Mouse (Mus musculus) forebrain, embryonic 11.5 days (tissue): ENCODE data around the gene Rpgrip1l. TPM values are rescaled to one million over a fixed set of nuclear protein-coding genes. Genes with fewer than 3 reads are reported as not detected.

Experiments used
- ATAC-seq: fragments of 200-750 bp; cut with Nextera tagmentation; replicated peaks from 2 replicates; pipeline ENCODE4 v1.8.0; 2017; ENCODE audit warnings: moderate TSS enrichment; ENCODE audit not compliant: low FRiP score
- DNase-seq: peaks from one replicate; pipeline ENCODE4 v3.0.0-alpha.2; 2017; ENCODE audit warnings: low spot score
- H3K27ac ChIP-seq: fragments of 300-500 bp; sonication (generic); 2 replicates; pipeline ENCODE4 v1.5.1; 2014; ENCODE audit warnings: low read depth, low read length
- H3K27me3 ChIP-seq: fragments of 300-500 bp; sonication (generic); 2 replicates; pipeline ENCODE4 v1.6.1; 2014; ENCODE audit warnings: mild to moderate bottlenecking, low read length, mixed read lengths; ENCODE audit not compliant: control insufficient read depth, insufficient read depth
- H3K36me3 ChIP-seq: fragments of 300-500 bp; sonication (generic); 2 replicates; pipeline ENCODE4 v1.6.1; 2014; ENCODE audit warnings: mild to moderate bottlenecking, low read length, moderate library complexity, mixed read lengths; ENCODE audit not compliant: control insufficient read depth, insufficient read depth
- H3K4me1 ChIP-seq: fragments of 300-500 bp; sonication (generic); replicated peaks from 2 replicates; pipeline ENCODE4 v1.6.1; 2014; ENCODE audit warnings: low read length, mixed read lengths; ENCODE audit not compliant: control insufficient read depth, insufficient read depth
- H3K4me2 ChIP-seq: fragments of 300-500 bp; sonication (generic); 2 replicates; pipeline ENCODE4 v1.6.1; 2014; ENCODE audit warnings: low read depth, mild to moderate bottlenecking, low read length, moderate library complexity, mixed read lengths; ENCODE audit not compliant: severe bottlenecking
- H3K4me3 ChIP-seq: fragments of 300-500 bp; sonication (generic); 2 replicates; pipeline ENCODE4 v1.5.1; 2014; ENCODE audit warnings: low read depth, low read length
- H3K9ac ChIP-seq: fragments of 300-500 bp; sonication (generic); 2 replicates; pipeline ENCODE4 v1.6.1; 2014; ENCODE audit warnings: low read length
- H3K9me3 ChIP-seq: fragments of 300-500 bp; sonication (generic); 2 replicates; pipeline ENCODE4 v1.6.1; 2016; ENCODE audit warnings: low read length, mixed read lengths; ENCODE audit not compliant: control insufficient read depth
- WGBS: fragments of 180-500 bp; shearing (Covaris S2); extraction: QIAGEN DNeasy Blood & Tissue Kit; methylation state at CpG from one replicate; pipeline ENCODE4 v1.1.7; 2014; 5-methylcytosine and 5-hydroxymethylcytosine counted together
- polyA plus RNA-seq: library from polyadenylated mRNA; unstranded; fragments of >200 nt; fragmentation: Nextera tagmentation; extraction: Ambion mirVana; gene quantifications from 2 replicates; pipeline ENCODE4 v1.2.1, GENCODE M21; 2014

Gene Rpgrip1l
- polyA plus RNA-seq, 1 experiment from 2014 or later = 13.7 TPM

GRCm38 (mm10) chr8:91245821-91246454, 67.1 kb downstream of the Rpgrip1l start:
- no peak for DNase-seq

DNA sequence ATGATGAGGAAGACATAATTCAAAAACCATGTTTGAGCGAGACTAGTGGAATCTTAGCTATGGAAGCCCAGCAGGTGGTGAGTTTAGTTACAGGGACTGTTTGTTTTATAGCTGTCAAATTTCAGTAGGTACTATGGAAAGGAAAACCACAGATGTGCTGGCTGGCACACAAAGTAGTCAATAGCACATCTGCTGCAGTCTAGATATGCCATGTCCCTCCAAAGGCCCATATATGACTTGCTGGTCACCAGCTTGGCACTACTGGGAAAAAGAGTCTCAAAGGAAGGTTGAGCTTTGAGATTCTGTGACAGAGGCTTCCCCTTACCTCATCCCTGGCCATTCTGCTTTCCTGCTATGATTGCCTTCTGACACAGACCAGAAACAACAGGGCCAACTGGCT, 70.3 kb downstream of the Rpgrip1l start:
- H3K36me3 ChIP-seq = no peaks in the 10 kb centered on the region

More at GRCm38 (mm10) chr8:91245821-91246454, 67.1 kb downstream of the Rpgrip1l start:
- Histone ChIP-seq H3K36me3 (no peaks in the 10 kb centered on the region), H3K27me3 (no peaks in the 10 kb centered on the region), H3K4me1 (no peaks in the 10 kb centered on the region), H3K9me3 (no peaks in the 10 kb centered on the region), H3K4me2 (no peak overlapping the region), H3K9ac (no peak overlapping the region), H3K27ac (no peak overlapping the region), H3K4me3 (no peak overlapping the region)
- WGBS = 58% methylated on average over 4 of the region's 4 CpGs
- no peak for ATAC-seq

GRCm38 (mm10) chr8:91241873-91242519, 71.1 kb downstream of the Rpgrip1l start:
- Histone ChIP-seq H3K27me3 (no peaks in the 10 kb centered on the region), H3K4me1 (no peaks in the 10 kb centered on the region), H3K9me3 (no peaks in the 10 kb centered on the region), H3K27ac (no peak overlapping the region), H3K4me3 (no peak overlapping the region), H3K36me3 (no peaks in the 10 kb centered on the region), H3K9ac (no peak overlapping the region), H3K4me2 (no peak overlapping the region)
- ATAC-seq (no peak), DNase-seq (no peak)
- 64% methylated on average over 8 of the region's 8 CpGs for WGBS

More for the DNA sequence above, 70.3 kb downstream of the Rpgrip1l start:
- DNase-seq (no peak), ATAC-seq (no peak)
- H3K9ac ChIP-seq = no peak overlapping the region
- H3K27ac ChIP-seq = no peak overlapping the region
- H3K4me3 ChIP-seq = no peak overlapping the region
- H3K4me2 ChIP-seq = no peak overlapping the region
- WGBS = 62% methylated on average over 1 of the region's 1 CpGs
- no peaks in the 10 kb centered on the region for H3K9me3 ChIP-seq
- no peaks in the 10 kb centered on the region for H3K27me3 ChIP-seq
- H3K4me1 ChIP-seq = no peaks in the 10 kb centered on the region

DNA sequence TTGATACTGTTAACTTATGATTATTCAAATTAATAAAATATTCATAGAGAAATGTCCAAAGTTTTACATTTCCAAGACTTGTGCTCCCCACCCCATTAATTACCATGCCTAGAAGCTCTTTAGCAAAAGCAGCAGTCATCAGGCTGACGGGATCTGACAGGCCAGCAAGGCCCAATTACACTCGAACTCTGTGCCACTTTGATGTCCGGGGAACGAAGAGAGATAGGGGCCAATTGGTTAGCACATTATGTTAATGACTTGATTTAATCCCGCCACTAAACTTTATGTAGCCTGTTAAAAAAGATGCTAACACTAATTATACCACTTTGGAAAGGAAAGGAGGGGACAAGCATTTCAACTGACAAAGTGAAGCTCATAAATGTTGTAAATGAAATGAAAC, 71.7 kb downstream of the Rpgrip1l start:
- DNase-seq (no peak), ATAC-seq (peak; percentile 58; the same call in 1 of the 2 replicates)

DNA sequence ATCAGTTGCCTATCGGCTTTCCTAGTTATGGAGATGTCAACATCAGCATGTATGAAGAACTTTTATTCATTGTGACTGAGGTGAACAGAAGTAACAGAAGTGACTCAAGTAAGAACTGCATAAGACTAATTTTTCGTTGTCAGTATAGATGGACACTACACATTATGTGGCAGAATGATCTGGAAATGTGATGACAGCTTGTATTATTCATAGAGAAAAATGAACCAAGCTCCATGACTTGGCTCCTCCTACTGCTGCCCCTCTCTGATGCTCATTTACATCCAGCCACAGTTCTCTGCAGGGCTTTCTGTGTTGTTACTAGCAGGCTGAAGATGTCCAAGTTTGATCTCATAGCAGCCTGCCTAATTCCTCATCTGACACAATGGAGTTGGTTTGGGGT, 75.9 kb downstream of the Rpgrip1l start:
- no peak overlapping the region for H3K4me2 ChIP-seq
- WGBS = 87% methylated on average over 2 of the region's 2 CpGs
- H3K27ac ChIP-seq = no peak overlapping the region
- no peaks in the 10 kb centered on the region for H3K36me3 ChIP-seq
- H3K27me3 ChIP-seq = no peaks in the 10 kb centered on the region
- no peak for ATAC-seq
- no peaks in the 10 kb centered on the region for H3K9me3 ChIP-seq
- H3K4me1 ChIP-seq = no peaks in the 10 kb centered on the region
- H3K9ac ChIP-seq = no peak overlapping the region
- DNase-seq = no peak
- H3K4me3 ChIP-seq = no peak overlapping the region

More for the DNA sequence above, 71.7 kb downstream of the Rpgrip1l start:
- Histone ChIP-seq H3K4me3 (no peak overlapping the region), H3K4me1 (no peaks in the 10 kb centered on the region), H3K27ac (no peak overlapping the region), H3K9ac (no peak overlapping the region), H3K4me2 (no peak overlapping the region), H3K9me3 (no peaks in the 10 kb centered on the region), H3K36me3 (no peaks in the 10 kb centered on the region), H3K27me3 (no peaks in the 10 kb centered on the region)
- WGBS = 44% methylated on average over 5 of the region's 5 CpGs

- no peak overlapping the region for H3K4me2 ChIP-seq
- H3K9ac ChIP-seq = no peak overlapping the region
- DNase-seq (no peak), ATAC-seq (no peak)
- H3K36me3 ChIP-seq = no peaks in the 10 kb centered on the region
- no peaks in the 10 kb centered on the region for H3K4me1 ChIP-seq
- H3K27ac ChIP-seq = no peak overlapping the region
- WGBS = 70% methylated on average over 2 of the region's 2 CpGs
- H3K4me3 ChIP-seq = no peak overlapping the region
- H3K27me3 ChIP-seq = no peaks in the 10 kb centered on the region
- no peaks in the 10 kb centered on the region for H3K9me3 ChIP-seq
These were observed 79.0 kb downstream of the Rpgrip1l start for GRCm38 (mm10) chr8:91234097-91234496.

DNA sequence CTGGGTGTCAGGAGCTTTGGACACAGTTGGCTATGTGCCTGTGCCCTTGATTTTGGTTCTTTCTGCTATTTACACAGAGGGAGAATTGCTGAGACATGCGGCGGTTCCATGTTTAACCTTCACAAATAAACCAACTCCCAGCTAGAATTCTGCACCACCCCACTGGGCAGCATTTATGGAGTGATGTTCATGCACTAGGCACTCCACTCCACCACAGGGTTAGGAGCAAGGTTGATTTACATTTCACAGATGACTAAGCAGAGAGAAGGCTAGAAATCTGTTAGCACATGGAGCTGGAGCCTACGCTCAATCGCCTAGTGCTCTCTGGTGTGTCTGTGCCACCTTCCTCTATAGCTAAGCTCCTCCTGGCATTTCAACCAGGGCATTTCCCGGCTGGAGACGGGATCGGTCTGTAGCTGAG, 85.6 kb downstream of the Rpgrip1l start:
- no peaks in the 10 kb centered on the region for H3K9me3 ChIP-seq
- no peaks in the 10 kb centered on the region for H3K36me3 ChIP-seq
- H3K27ac ChIP-seq = no peak overlapping the region
- H3K4me1 ChIP-seq = no peaks in the 10 kb centered on the region
- no peaks in the 10 kb centered on the region for H3K27me3 ChIP-seq
- no peak overlapping the region for H3K9ac ChIP-seq
- H3K4me3 ChIP-seq = no peak overlapping the region
- DNase-seq (no peak), ATAC-seq (no peak)
- H3K4me2 ChIP-seq = no peak overlapping the region
- 96% methylated on average over 7 of the region's 7 CpGs for WGBS

DNA sequence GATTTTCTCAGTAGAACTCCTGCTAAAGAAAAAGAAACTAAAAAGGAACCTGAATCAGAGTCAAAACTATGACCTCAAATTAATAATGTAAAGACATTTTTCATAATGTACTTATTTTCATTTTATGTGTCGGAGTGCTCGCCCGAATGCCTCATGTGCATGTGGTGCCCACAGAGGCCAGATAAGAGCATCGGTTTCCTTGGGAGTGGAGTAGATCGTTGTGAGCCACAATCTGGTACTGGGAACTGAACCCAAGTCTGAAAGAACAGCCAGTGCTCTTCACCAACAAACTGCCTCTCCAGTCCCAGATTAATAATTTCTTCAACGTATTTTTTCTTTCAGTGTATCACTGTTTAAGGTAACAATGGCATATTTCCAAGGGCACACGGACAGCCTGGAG, 88.8 kb downstream of the Rpgrip1l start:
- 87% methylated on average over 7 of the region's 7 CpGs for WGBS
- Histone ChIP-seq H3K4me1 (no peaks in the 10 kb centered on the region), H3K4me3 (no peak overlapping the region), H3K27ac (no peak overlapping the region), H3K4me2 (no peak overlapping the region), H3K9ac (no peak overlapping the region), H3K36me3 (no peaks in the 10 kb centered on the region), H3K27me3 (no peaks in the 10 kb centered on the region), H3K9me3 (no peaks in the 10 kb centered on the region)
- DNase-seq = no peak
- no peak for ATAC-seq

DNA sequence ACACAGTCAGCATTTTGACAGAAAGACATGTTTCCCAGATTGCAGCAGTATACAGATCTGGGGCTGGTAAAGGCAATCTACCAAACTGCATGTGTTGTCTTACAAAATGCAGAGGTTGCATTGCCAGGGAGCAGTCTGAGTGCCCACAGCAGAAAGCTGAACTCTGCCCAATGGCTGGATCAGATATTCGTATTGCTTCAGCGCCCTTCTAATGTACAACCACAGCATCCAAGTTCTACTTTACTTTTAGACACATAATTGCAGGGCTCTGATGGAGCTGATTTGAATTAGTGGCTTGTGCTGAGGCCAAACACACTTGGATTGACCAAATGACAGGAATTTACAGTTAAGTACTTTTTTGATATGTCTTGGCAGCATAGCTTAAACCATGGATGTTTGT, 91.2 kb downstream of the Rpgrip1l start:
- H3K4me3 ChIP-seq = no peak overlapping the region
- ATAC-seq (no peak), DNase-seq (no peak)
- 91% methylated on average over 2 of the region's 2 CpGs for WGBS
- H3K9me3 ChIP-seq = no peaks in the 10 kb centered on the region
- no peaks in the 10 kb centered on the region for H3K4me1 ChIP-seq
- no peaks in the 10 kb centered on the region for H3K36me3 ChIP-seq
- H3K9ac ChIP-seq = no peak overlapping the region
- no peaks in the 10 kb centered on the region for H3K27me3 ChIP-seq
- no peak overlapping the region for H3K27ac ChIP-seq
- no peak overlapping the region for H3K4me2 ChIP-seq
